Mouse (Mus musculus) erythroblast, embryonic 14.5 days (primary cell): ENCODE measurements around the gene Rgs3.

Experiments
- GATA1 ChIP-seq: IDR thresholded peaks from 2 replicates; pipeline ENCODE4 v1.6.1; 2012; ENCODE audit warnings: low read length, inconsistent platforms, mixed read lengths
- TAL1 ChIP-seq: IDR thresholded peaks from 3 replicates; pipeline ENCODE4 v1.6.1; 2012; ENCODE audit warnings: low read length, inconsistent platforms, mixed read lengths

DNA sequence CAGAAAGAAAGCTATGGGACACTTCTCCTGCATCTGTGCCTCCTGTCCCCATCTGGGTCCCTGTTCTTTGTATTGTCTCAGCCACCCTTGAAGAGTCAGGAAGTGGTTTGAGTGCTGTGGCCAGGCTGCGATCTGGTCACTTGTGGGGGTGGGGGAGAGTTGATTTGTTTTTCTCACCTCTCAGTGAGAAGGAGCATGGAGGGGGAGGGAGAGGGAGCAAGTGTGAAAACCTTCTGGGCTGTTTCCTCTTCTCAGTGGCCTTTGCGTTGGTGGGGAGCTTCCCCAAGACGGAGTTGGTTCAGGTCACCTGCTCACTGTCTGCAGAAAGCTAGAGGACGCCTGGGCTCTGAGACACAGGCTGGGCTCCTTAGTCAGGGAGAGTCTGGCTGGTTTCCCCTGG is 70.3 kb downstream of the Rgs3 start:
- TF ChIP-seq GATA1 (no peak), TAL1 (no peak)
